Mouse (Mus musculus) bone marrow, adult 2 months (tissue): ENCODE data around the gene Exoc4. TPM values are rescaled to one million over a fixed set of nuclear protein-coding genes. Genes with fewer than 3 reads are reported as not detected.

Source experiments
- H3K27ac ChIP-seq: fragments of 200-500 bp; 2 replicates; pipeline ENCODE4 v1.5.1; 2012; ENCODE audit warnings: low read depth, mild to moderate bottlenecking, control low read depth, inconsistent platforms, low read length; ENCODE audit not compliant: control insufficient read depth, poor library complexity, insufficient read depth
- H3K4me1 ChIP-seq: fragments of 200-500 bp; 2 replicates; pipeline ENCODE4 v1.6.1; 2011; ENCODE audit warnings: low read length; ENCODE audit not compliant: control insufficient read depth, insufficient read depth
- H3K4me3 ChIP-seq: fragments of 200-500 bp; replicated peaks from 2 replicates; pipeline ENCODE3; 2011; ENCODE audit warnings: mild to moderate bottlenecking, low read depth, low read length, control low read depth; ENCODE audit not compliant: control insufficient read depth
- CTCF ChIP-seq: fragments of 200-500 bp; IDR thresholded peaks from 2 replicates; pipeline ENCODE4 v1.5.1; 2011; ENCODE audit warnings: low read length, control low read depth; ENCODE audit not compliant: control insufficient read depth, insufficient read depth
- POLR2A ChIP-seq: fragments of 200-500 bp; IDR thresholded peaks from 2 replicates; pipeline ENCODE4 v1.6.1; 2011; ENCODE audit warnings: low read depth, mild to moderate bottlenecking, control low read depth, low read length, borderline replicate concordance; ENCODE audit not compliant: control insufficient read depth
- WGBS: fragments of 180-500 bp; shearing (Covaris S2); methylation state at CpG from one replicate; pipeline ENCODE4 v1.1.7; 2018; 5-methylcytosine and 5-hydroxymethylcytosine counted together
- polyA plus RNA-seq: library from polyadenylated mRNA; stranded (reverse); fragments of >200 nt; gene quantifications from 2 replicates; pipeline ENCODE4 v1.2.4, GENCODE M21; 2011; ENCODE audit warnings: low replicate concordance; ENCODE audit not compliant: missing spikeins, insufficient read depth, insufficient read length

Gene Exoc4
- polyA plus RNA-seq, 1 experiment: 13.7 TPM

GRCm38 (mm10) chr6:33987132-33987531 is 738.2 kb downstream of the Exoc4 start:
- no peaks in the 10 kb centered on the region for H3K4me1 ChIP-seq
- no peak overlapping the region for H3K4me3 ChIP-seq
- 73% methylated on average over 5 of the region's 5 CpGs for WGBS
- TF ChIP-seq CTCF: no peak
- TF ChIP-seq POLR2A: no peak
- H3K27ac ChIP-seq: no peak overlapping the region

- no peak overlapping the region for H3K4me3 ChIP-seq
- H3K27ac ChIP-seq: no peak overlapping the region
- WGBS: 73% methylated on average over 24 of the region's 24 CpGs
- TF ChIP-seq POLR2A: no peak
- TF ChIP-seq CTCF: no peak
- H3K4me1 ChIP-seq: no peaks in the 10 kb centered on the region
These were observed 743.5 kb downstream of the Exoc4 start for GRCm38 (mm10) chr6:33992213-33993034.

GRCm38 (mm10) chr6:33993842-33994241 is 745.0 kb downstream of the Exoc4 start:
- 85% methylated on average over 6 of the region's 6 CpGs for WGBS
- TF ChIP-seq POLR2A (no peak), CTCF (no peak)
- H3K4me1 ChIP-seq: no peaks in the 10 kb centered on the region
- no peak overlapping the region for H3K27ac ChIP-seq
- no peak overlapping the region for H3K4me3 ChIP-seq

- TF ChIP-seq POLR2A: no peak
- TF ChIP-seq CTCF: no peak
- no peak overlapping the region for H3K27ac ChIP-seq
- WGBS: 59% methylated on average over 4 of the region's 4 CpGs
- no peaks in the 10 kb centered on the region for H3K4me1 ChIP-seq
- H3K4me3 ChIP-seq: no peak overlapping the region
These were observed 749.7 kb downstream of the Exoc4 start for GRCm38 (mm10) chr6:33998590-33998989.

GRCm38 (mm10) chr6:33999530-33999929 is 750.6 kb downstream of the Exoc4 start:
- H3K4me3 ChIP-seq: no peak overlapping the region
- H3K4me1 ChIP-seq: no peaks in the 10 kb centered on the region
- WGBS: 80% methylated on average over 7 of the region's 7 CpGs
- TF ChIP-seq POLR2A (no peak), CTCF (no peak)
- no peak overlapping the region for H3K27ac ChIP-seq

- H3K4me1 ChIP-seq: no peaks in the 10 kb centered on the region
- H3K4me3 ChIP-seq: no peak overlapping the region
- no peak overlapping the region for H3K27ac ChIP-seq
- TF ChIP-seq POLR2A (no peak), CTCF (no peak)
- WGBS: 19% methylated on average over 7 of the region's 7 CpGs
These were observed 751.8 kb downstream of the Exoc4 start for GRCm38 (mm10) chr6:34000644-34001043.

GRCm38 (mm10) chr6:34003033-34003432 is 754.1 kb downstream of the Exoc4 start:
- no peak overlapping the region for H3K4me3 ChIP-seq
- no peak for TF ChIP-seq POLR2A
- no peak for TF ChIP-seq CTCF
- H3K4me1 ChIP-seq: no peaks in the 10 kb centered on the region
- 22% methylated on average over 1 of the region's 1 CpGs for WGBS
- no peak overlapping the region for H3K27ac ChIP-seq

GRCm38 (mm10) chr6:34013469-34013868 is 764.6 kb downstream of the Exoc4 start:
- 73% methylated on average over 6 of the region's 6 CpGs for WGBS
- Histone ChIP-seq H3K4me3 (no peak overlapping the region), H3K4me1 (no peaks in the 10 kb centered on the region), H3K27ac (no peak overlapping the region)
- TF ChIP-seq CTCF (no peak), POLR2A (no peak)

Other genes with a start within 250 kb of the Exoc4 start
- gene Chchd3, start 188.8 kb upstream of the Exoc4 start, polyA plus RNA-seq: 34.2 and 47.7 TPM in 2 replicates